In genomic region chr5:124908860-124909259, GRCm38 (mm10) we compare ENCODE assay signal across 9 mouse cellular contexts. TPM values are rescaled to one million over a fixed set of nuclear protein-coding genes. Genes with fewer than 3 reads are reported as not detected.
DNase-seq lines count a peak whose midpoint lies in the region; ATAC-seq and TF ChIP-seq lines count a peak whose summit lies in the region.
"Had no signal": no experiment of that assay in that cellular context is flagged by ENCODE, and none has a peak within 500 bp of the region (broad histone marks: within the 10 kb centered on the region; RNA-seq: fewer than 3 reads in every experiment).

No protein-coding gene starts in this region.

- no peak for TF ChIP-seq POLR2A in ES-Bruce4 (IDR thresholded peaks at IDR 0.05; ENCODE audit: insufficient read depth, low read length)
- TF ChIP-seq POLR2A in thymus, adult 2 months (IDR thresholded peaks at IDR 0.05; ENCODE audit: control insufficient read depth, extremely low read depth, insufficient read depth, low read length, poor library complexity) = no peak

- H3K27ac ChIP-seq in ES-Bruce4 (ENCODE audit: insufficient read depth, low read length) = no peak overlapping the region
- H3K27ac ChIP-seq in forebrain, embryonic 12.5 days = no peak overlapping the region
- H3K27ac ChIP-seq in thymus, adult 2 months (ENCODE audit: control insufficient read depth, insufficient read depth, low read length) = no peak overlapping the region

- peaks cover 2% of the 10 kb centered on the region for H3K4me1 ChIP-seq in ES-Bruce4 (ENCODE audit: control insufficient read depth, insufficient read depth, low read length)
- peaks cover 21% of the 10 kb centered on the region for H3K4me1 ChIP-seq in forebrain, embryonic 12.5 days
- peaks cover 19% of the 10 kb centered on the region for H3K4me1 ChIP-seq in thymus, adult 2 months (replicated peaks; ENCODE audit: control insufficient read depth, insufficient read depth, low read length)

- H3K4me2 ChIP-seq in forebrain, embryonic 12.5 days = no peak overlapping the region

- DNase-seq in c-Kit-positive CD71-negative TER-119-negative erythroid progenitor cells, embryonic 14.5 days (ENCODE audit: low read depth) = peak; percentile 28
- peak; percentile 90 to 93 for DNase-seq in heart, postnatal 10 days
- DNase-seq in kidney, postnatal 36 days = peak; percentile 86 to 91
- peak; percentile 75 to 84 for DNase-seq in lung, adult 18-20 months
- DNase-seq in ovary, postnatal 10 days (ENCODE audit: low spot score) = peak; percentile 42
- peak; percentile 83 for DNase-seq in thymus, adult 2 months

- 0 out of 2 replicates have a peak, but pooled peaks have one; percentile 21 for TF ChIP-seq EP300 in ES-Bruce4 (IDR thresholded peaks at IDR 0.05; ENCODE audit: insufficient read depth, low read depth, low read length)

- H3K27me3 ChIP-seq in ES-Bruce4 (ENCODE audit: control insufficient read depth, insufficient read depth, low read length, poor library complexity, severe bottlenecking) = no peaks in the 10 kb centered on the region
- no peaks in the 10 kb centered on the region for H3K27me3 ChIP-seq in forebrain, embryonic 12.5 days
- no peaks in the 10 kb centered on the region for H3K27me3 ChIP-seq in thymus, adult 2 months (ENCODE audit: control insufficient read depth, insufficient read depth, low read length)

- H3K36me3 ChIP-seq in ES-Bruce4 (ENCODE audit: control insufficient read depth, insufficient read depth, low read length, poor library complexity, severe bottlenecking) = no peaks in the 10 kb centered on the region
- H3K36me3 ChIP-seq in forebrain, embryonic 12.5 days (replicated peaks) = no peaks in the 10 kb centered on the region
- no peaks in the 10 kb centered on the region for H3K36me3 ChIP-seq in thymus, adult 2 months (ENCODE audit: control insufficient read depth, insufficient read depth, low read length)

- intact Hi-C loops in heart, postnatal 10 days (cut with DNase I) = loop anchor here (2.0 kb wide), 3 partner anchors 106 to 362 kb away; no protein-coding TSS in a partner anchor

- ATAC-seq in forebrain, embryonic 12.5 days (ENCODE audit: low FRiP score) = 0 out of 2 replicates have a peak, but pooled peaks have one; percentile 68

- no peak overlapping the region for H3K4me3 ChIP-seq in ES-Bruce4 (ENCODE audit: low read depth, low read length)
- no peak overlapping the region for H3K4me3 ChIP-seq in forebrain, embryonic 12.5 days (replicated peaks)
- H3K4me3 ChIP-seq in thymus, adult 2 months (ENCODE audit: control insufficient read depth, insufficient read depth, low read length) = no peak overlapping the region
- H3K4me3 ChIP-seq: erythroblast, embryonic 14.5 days had no signal

- 17% methylated on average over 5 of the region's 5 CpGs for WGBS in forebrain, embryonic 12.5 days
- 36% methylated on average over 5 of the region's 5 CpGs for WGBS in thymus, adult 2 months

- no peak overlapping the region for H3K9ac ChIP-seq in ES-Bruce4 (ENCODE audit: low read depth, poor library complexity, severe bottlenecking)
- H3K9ac ChIP-seq in forebrain, embryonic 12.5 days = no peak overlapping the region

- H3K9me3 ChIP-seq in ES-Bruce4 (replicated peaks; ENCODE audit: control insufficient read depth, insufficient read depth, low read length, poor library complexity, severe bottlenecking) = no peaks in the 10 kb centered on the region
- no peaks in the 10 kb centered on the region for H3K9me3 ChIP-seq in forebrain, embryonic 12.5 days

- TF ChIP-seq CTCF in ES-Bruce4 (IDR thresholded peaks at IDR 0.05; ENCODE audit: low read depth, low read length) = peak; percentile 92
- TF ChIP-seq CTCF in thymus, adult 2 months (IDR thresholded peaks at IDR 0.05; ENCODE audit: borderline replicate concordance, control insufficient read depth, extremely low read depth, insufficient read depth, low read length, poor library complexity) = no peak

RNA-seq across cellular contexts. Expression of gene Zfp664, which starts 46.4 kb away (rescaled TPM):
- polyA plus RNA-seq in ES-Bruce4 (2011; ENCODE audit: insufficient read depth, insufficient read length, low read depth, missing spikeins) = 96.4 and 103 TPM in 2 replicates
- 151 and 153 TPM in 2 replicates for polyA plus RNA-seq in forebrain, embryonic 12.5 days (2016; fragmentation: Nextera tagmentation; extraction: Ambion mirVana)
- 10 to 100 TPM; 57.6 to 58.7 TPM for total RNA-seq in heart, postnatal 10 days (2021)
- polyA plus RNA-seq in thymus, adult 2 months (2012; rRNA removed) = 35.7 and 42.0 TPM in 2 replicates

RNA-seq across cellular contexts. Expression of gene Ccdc92, which starts 46.6 kb away (rescaled TPM):
- 8.3 and 12.6 TPM in 2 replicates for polyA plus RNA-seq in ES-Bruce4 (2011; ENCODE audit: insufficient read depth, insufficient read length, low read depth, missing spikeins)
- 20.8 and 22.4 TPM in 2 replicates for polyA plus RNA-seq in forebrain, embryonic 12.5 days (2016; fragmentation: Nextera tagmentation; extraction: Ambion mirVana)
- total RNA-seq in heart, postnatal 10 days (2021) = under 1 TPM; 0.74 to 0.81 TPM
- 16.1 and 17.5 TPM in 2 replicates for polyA plus RNA-seq in thymus, adult 2 months (2012; rRNA removed)

Comparison
In these comparisons a context has a peak if more than half of its experiments do, and no peak if none do; other contexts are left out.
1. DNase-seq: peak in every context shown above with its lines; median percentile 92 in heart, postnatal 10 days; 88 in kidney, postnatal 36 days; 83 in thymus, adult 2 months; 80 in lung, adult 18-20 months; 42 in ovary, postnatal 10 days; 28 in c-Kit-positive CD71-negative TER-119-negative erythroid progenitor cells, embryonic 14.5 days.